Mouse (Mus musculus) thymus, adult 2 months (tissue): ENCODE data around the gene Sgce.

Experiments
- CTCF ChIP-seq: fragments of 200-500 bp; IDR thresholded peaks from 2 replicates; pipeline ENCODE4 v1.5.1; 2012; ENCODE audit warnings: mild to moderate bottlenecking, control low read depth, low read length, moderate library complexity, borderline replicate concordance; ENCODE audit not compliant: control insufficient read depth, poor library complexity, insufficient read depth; ENCODE audit errors: extremely low read depth
- POLR2A ChIP-seq: fragments of 200-500 bp; IDR thresholded peaks from 2 replicates; pipeline ENCODE4 v1.6.1; 2012; ENCODE audit warnings: mild to moderate bottlenecking, low read length, control low read depth, moderate library complexity; ENCODE audit not compliant: control insufficient read depth, poor library complexity, insufficient read depth; ENCODE audit errors: extremely low read depth

GRCm38 (mm10) chr6:4647351-4647750 lies 99.7 kb downstream of the Sgce start:
- TF ChIP-seq CTCF (no peak), POLR2A (no peak)
